Mouse (Mus musculus) ZHBTc4 (cell line): Measurements from ENCODE around the gene Prkn.

Source experiments
- DNase-seq: peaks from one replicate; pipeline ENCODE4 v3.0.0-alpha.2; 2011; ENCODE audit warnings: low read depth, low spot score

Prkn gene

GRCm38 (mm10) chr17:11270179-11270578, 430.0 kb downstream of the Prkn start:
- no peak for DNase-seq

DNA sequence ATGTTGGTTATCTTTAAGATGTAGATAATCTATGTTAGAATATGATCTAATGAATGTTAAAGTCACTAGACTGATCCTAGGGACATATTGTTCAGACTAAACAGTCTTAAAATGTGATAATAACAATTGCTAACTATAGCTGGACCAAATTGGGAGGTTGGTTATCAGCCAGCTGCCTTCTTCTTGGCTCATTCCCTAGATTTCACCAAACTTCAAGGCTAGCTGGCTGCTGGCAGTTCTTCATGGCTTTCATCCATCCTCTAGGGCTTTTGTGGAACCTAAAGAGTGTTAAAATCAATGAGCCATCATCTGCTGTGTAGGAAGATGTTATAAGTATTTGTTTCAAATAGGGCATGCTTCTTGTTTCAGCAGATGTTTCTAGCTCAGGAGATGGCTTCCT, 431.7 kb downstream of the Prkn start:
- no peak for DNase-seq

DNA sequence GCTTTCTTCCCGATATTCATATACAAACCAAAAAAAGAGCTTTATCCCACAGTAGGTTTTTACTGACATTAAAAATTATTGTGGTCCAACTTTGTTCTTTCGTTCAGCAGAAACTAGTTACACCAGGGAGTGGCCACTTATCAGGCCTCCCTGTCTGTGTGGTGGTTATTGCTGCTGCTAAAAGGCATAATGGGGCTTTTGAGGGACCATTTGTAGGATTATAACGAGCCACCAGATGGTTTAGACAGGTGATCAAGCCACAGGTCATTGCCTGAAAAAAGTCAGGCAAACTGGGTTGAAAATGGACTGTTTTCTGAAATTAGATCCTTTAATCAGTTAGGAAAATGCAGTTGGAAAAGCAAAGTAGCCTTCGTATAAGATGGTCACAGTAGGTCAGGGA, 444.1 kb downstream of the Prkn start:
- DNase-seq = no peak

DNA sequence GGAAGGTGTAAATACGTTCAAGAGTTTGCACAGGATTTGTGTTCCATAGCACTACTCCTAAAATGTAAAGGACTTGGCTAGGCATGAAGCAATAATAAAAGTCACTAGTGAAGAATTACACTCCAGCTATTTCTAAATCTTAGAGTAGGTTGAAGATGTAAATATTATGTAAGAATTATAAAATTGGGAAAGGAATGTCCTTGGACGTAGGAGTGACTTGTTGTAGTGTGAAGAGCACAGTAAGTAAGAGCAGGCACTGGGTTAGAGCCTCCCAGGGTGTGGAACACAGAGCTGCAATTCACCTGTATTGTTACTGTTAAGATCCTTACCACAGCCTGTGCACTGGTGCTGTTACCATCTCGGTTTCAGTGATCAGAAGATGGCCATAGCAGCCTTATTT, 450.0 kb downstream of the Prkn start:
- no peak for DNase-seq

- DNase-seq = no peak
Observed at GRCm38 (mm10) chr17:11303116-11303515, 462.9 kb downstream of the Prkn start.

DNA sequence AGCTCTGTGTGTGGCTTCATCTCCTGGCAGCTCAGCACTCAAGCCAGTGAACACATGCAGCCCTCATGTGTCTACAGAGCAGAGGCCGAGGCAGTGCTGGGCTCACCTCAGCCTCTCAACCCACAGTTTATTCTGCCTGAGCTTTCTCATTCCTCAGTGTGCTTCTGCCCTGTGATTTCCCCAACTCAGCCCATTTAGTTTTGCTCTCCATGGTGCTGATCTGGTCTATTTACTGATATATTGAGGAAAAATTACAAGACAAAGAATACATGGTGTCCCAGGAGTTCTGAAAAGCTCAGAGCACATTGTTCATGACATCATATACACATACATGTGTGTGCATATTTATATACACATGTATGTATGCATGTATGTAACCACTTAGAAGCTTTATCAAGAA, 469.7 kb downstream of the Prkn start:
- DNase-seq = peak; percentile 26

GRCm38 (mm10) chr17:11314163-11314562, 474.0 kb downstream of the Prkn start:
- DNase-seq = no peak

DNA sequence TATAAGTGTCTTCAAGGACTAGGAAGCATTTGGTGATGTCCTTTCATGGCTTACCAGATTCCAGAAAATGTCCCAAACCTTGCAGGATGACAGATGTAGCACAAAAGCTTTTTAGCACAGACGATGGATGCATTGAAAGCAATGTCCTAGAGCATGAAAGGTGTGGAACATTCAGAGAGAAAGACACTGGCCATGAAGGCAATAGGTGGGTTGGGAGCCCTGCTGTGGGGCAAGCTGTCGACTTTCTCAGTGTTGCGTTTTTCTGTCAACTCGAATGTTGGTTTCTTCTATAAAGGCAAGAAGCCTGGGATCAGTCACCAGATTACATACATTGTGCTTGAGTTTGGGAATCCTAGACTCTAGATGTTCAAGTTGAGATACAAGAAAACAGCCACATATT, 475.5 kb downstream of the Prkn start:
- DNase-seq = no peak

DNA sequence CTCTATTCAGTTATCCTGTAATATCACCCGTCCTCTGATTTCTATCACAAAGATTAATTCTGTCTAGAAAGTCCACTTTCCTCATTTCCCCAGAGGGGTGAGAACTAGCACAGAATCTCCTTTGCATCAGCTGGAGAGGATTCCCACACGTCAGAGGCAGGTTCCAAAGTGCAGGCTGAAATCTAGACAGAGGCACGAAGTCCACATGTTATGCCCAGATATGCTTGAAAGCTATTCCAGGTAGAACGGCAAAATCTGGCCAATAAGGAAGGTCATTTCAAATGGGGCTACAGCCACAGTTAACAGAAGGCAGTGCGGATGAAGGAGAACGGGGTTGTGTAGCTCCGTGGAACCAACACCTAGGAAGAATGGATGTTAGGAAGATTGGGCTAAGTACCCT, 478.8 kb downstream of the Prkn start:
- DNase-seq = no peak

GRCm38 (mm10) chr17:11319666-11320360, 479.6 kb downstream of the Prkn start:
- peak; percentile 6 for DNase-seq

GRCm38 (mm10) chr17:11332081-11332480, 491.9 kb downstream of the Prkn start:
- DNase-seq = no peak

DNA sequence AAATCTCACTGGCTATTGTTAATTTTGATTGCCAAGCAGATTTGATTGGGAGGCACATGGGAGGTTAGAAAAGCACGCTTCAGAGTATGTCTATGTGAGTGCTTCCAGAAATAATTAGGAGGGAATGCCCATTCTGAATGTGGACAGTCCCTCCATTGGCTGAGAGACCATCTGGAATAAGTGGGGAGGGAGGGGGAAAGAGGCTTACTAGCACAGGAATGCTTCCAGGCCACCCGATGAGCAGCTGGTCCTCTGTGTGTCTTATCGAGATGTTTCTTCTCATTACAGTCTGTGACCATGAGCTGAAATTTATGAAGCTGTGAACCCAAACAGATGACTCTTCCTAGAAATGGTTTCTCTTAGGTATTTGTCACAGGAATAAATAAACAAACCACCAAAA, 493.6 kb downstream of the Prkn start:
- no peak for DNase-seq

GRCm38 (mm10) chr17:11336156-11336555, 496.0 kb downstream of the Prkn start:
- no peak for DNase-seq

- no peak for DNase-seq
Observed at GRCm38 (mm10) chr17:11340368-11340767, 500.2 kb downstream of the Prkn start.

- no peak for DNase-seq
Observed at GRCm38 (mm10) chr17:11346310-11346709, 506.1 kb downstream of the Prkn start.

GRCm38 (mm10) chr17:11352778-11353552, 512.8 kb downstream of the Prkn start:
- peak; percentile 90 for DNase-seq

GRCm38 (mm10) chr17:11353553-11353945, 513.4 kb downstream of the Prkn start:
- DNase-seq = peak; percentile 76

- DNase-seq = no peak
Observed at GRCm38 (mm10) chr17:11354348-11354747, 514.2 kb downstream of the Prkn start.

GRCm38 (mm10) chr17:11375461-11375860, 535.3 kb downstream of the Prkn start:
- DNase-seq = no peak

DNA sequence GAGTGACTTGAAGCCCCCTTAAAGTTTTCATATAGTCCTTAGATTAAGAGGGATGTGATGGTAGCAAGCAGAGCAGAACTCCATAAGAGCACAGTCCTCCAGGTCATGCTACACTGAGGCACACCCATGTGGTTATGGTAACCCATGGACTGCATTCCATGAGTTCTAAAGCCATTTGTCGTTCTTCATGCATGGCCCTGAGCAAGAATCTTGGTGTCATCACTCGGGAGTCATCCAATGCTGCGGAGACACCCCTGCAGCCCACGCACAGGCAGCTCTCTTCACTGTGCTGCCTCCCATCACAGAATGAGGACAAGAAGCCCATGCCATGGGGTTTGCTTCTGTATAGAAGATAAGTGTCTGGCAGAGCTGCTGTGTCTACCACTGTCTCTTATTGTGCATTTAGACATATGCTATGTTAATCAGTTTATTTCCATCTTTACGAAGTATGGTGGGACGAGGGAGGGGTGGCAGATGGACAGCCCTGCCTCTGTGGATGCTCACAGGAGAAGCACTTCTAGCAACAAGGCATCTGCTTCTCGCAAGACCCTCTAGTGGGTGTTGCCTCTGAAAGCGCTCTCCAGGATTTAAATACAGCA, 543.3 kb downstream of the Prkn start:
- no peak for DNase-seq

DNA sequence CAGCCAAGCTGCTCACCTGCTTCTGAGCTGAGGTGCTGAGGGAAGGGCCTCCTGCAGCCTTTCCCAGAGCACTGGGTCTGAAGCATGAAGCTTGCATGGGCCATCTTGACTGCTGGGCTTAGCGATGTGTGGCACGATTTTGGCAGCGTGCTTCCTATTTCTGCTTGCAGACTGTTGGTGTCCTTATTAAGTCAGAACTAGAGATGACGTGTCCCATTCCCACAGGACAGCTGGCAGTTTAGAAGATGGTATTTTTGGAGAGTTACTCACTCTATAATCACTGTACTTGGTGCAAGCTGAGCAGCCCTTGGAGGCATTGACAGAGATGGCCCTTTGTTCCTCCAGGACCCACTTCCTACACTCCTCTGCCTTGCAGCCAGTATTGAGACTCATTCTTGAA, 545.1 kb downstream of the Prkn start:
- no peak for DNase-seq

DNA sequence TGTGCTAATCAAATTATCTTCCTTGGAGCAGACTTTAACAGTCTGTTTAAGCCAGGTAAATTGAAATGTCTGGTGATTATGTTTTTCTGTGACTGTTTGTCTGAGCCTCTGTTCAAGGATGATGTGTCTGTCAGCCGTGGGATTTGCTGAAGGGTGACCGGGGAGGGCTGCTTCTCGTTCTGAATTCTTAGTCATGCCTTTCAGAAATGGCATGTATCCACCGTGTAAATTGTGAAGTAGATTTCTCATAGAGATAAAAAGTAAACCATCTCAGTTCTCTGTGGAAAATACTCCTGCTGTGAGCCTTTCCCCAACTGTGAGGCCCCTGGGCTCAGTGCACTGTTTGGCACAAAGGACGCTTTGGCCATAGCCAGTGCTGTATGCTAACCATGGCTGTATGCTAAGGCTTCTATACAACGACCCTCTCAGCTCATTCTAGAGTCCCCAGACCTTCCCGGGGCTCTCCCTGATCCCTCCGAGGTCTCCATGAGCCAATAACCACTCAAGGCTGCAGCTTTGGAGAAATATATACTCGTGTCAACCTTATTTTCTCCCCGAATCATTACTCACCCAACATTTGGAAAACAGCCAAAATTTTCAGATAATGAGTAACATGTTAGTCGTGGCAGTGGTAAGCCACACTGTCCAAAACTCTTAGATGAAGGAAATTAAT, 552.6 kb downstream of the Prkn start:
- no peak for DNase-seq
